Mouse (Mus musculus): ENCODE data around the gene Cox8c. TPM values are rescaled to one million over a fixed set of nuclear protein-coding genes. Genes with fewer than 3 reads are reported as not detected.

Gene Cox8c
- total RNA-seq (2012; rRNA removed), result 0.80 TPM in 1 of 2 replicates, not detected in the other

DNA sequence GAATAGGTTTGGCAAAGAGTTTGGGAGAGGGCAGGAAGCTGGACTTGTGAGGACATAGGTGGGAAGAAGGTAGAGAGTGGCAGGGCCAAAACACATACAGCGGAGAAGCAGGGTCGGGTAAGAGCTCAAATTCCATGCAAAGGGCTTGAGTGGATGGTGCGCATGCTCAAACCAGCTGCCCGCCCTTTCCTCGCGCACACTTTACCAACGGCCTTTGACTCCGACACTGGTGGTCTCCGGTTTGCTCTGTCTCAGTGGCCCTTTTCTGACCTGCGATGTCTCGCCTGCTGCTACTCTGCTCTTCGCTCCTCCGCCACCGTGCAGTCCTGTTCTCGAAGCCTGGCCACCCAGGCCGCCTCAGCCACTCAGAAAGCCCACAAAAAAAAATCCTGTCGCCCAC is at the start of gene Cox8c:
TSS of gene Cox8c (plus strand) at position 226 of the 400 bp plus-strand sequence.
- DNase-seq (ENCODE audit: low read depth, low spot score), result peak; percentile 7
- no peaks in the 10 kb centered on the region for H3K4me1 ChIP-seq (ENCODE audit: control insufficient read depth in 2 of 2, insufficient read depth in 2 of 2, low read length in 2 of 2, poor library complexity in 1 of 2)
- in situ Hi-C loops (cut with MboI; ENCODE audit: low sequenced_read_pairs in 2 of 2, unreplicated experiment in 2 of 2), result no loop called here
- no peaks in the 10 kb centered on the region for H3K36me3 ChIP-seq (ENCODE audit: control insufficient read depth, insufficient read depth, low read length, poor library complexity, severe bottlenecking)
- TF ChIP-seq ZNF384 (IDR thresholded peaks at IDR 0.05; ENCODE audit: low read depth, low read length) (no peak), HCFC1 (IDR thresholded peaks at IDR 0.05; ENCODE audit: borderline replicate concordance, insufficient read depth, low read length) (no peak), CHD2 (IDR thresholded peaks at IDR 0.05; ENCODE audit: low read depth, low read length) (no peak), MAFK (IDR thresholded peaks at IDR 0.05; ENCODE audit: insufficient read depth, low read depth, low read length) (no peak), ZC3H11A (IDR thresholded peaks at IDR 0.05; ENCODE audit: borderline replicate concordance, low read depth, low read length) (no peak)
- H3K4me3 ChIP-seq (ENCODE audit: insufficient read depth in 1 of 2, low read depth in 1 of 2, low read length in 2 of 2, poor library complexity in 1 of 2, severe bottlenecking in 1 of 2), result peak within 1 kb of the TSS; percentile 4 to 23; a peak in 2 of 4 replicates
- H3K9me3 ChIP-seq (ENCODE audit: control insufficient read depth, insufficient read depth, low read depth, low read length), result no peaks in the 10 kb centered on the region
- H3K9ac ChIP-seq (ENCODE audit: insufficient read depth, low read depth, low read length, poor library complexity, severe bottlenecking), result no peak within 1 kb of the TSS
- no peak within 1 kb of the TSS for H3K27ac ChIP-seq (ENCODE audit: insufficient read depth, low read depth, low read length, poor library complexity, severe bottlenecking)

DNA sequence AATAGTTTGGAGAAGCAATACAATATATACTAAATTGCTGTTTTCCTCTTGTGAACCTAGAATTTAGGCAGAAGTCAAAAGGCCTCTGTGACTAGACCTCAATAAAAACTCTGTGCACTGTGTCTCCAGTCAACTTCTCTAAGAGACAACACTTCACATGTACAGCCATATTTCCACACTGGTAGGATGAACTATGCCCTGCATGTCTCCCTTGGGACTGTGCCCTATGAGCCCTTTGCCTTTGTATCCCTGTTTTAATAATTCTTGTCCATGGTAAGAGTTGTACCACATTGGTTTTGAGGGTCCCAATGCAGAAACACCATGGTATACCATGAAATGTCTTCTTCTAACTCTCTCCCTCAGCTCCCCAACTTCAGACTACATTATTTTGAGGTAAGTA is 38.3 kb upstream of the Cox8c start:
- TF ChIP-seq ZC3H11A (IDR thresholded peaks at IDR 0.05; ENCODE audit: borderline replicate concordance, low read depth, low read length), result no peak
- no peak for TF ChIP-seq HCFC1 (IDR thresholded peaks at IDR 0.05; ENCODE audit: borderline replicate concordance, insufficient read depth, low read length)
- no peak for TF ChIP-seq ZNF384 (IDR thresholded peaks at IDR 0.05; ENCODE audit: low read depth, low read length)
- no peak for DNase-seq (ENCODE audit: low read depth, low spot score)
- Histone ChIP-seq H3K36me3 (ENCODE audit: control insufficient read depth, insufficient read depth, low read length, poor library complexity, severe bottlenecking) (no peaks in the 10 kb centered on the region), H3K9me3 (ENCODE audit: control insufficient read depth, insufficient read depth, low read depth, low read length) (no peaks in the 10 kb centered on the region), H3K4me3 (ENCODE audit: insufficient read depth in 1 of 2, low read depth in 1 of 2, low read length in 2 of 2, poor library complexity in 1 of 2, severe bottlenecking in 1 of 2) (no peak overlapping the region), H3K9ac (ENCODE audit: insufficient read depth, low read depth, low read length, poor library complexity, severe bottlenecking) (no peak overlapping the region), H3K27ac (ENCODE audit: insufficient read depth, low read depth, low read length, poor library complexity, severe bottlenecking) (no peak overlapping the region), H3K4me1 (ENCODE audit: control insufficient read depth in 2 of 2, insufficient read depth in 2 of 2, low read length in 2 of 2, poor library complexity in 1 of 2) (no peaks in the 10 kb centered on the region)
- in situ Hi-C loops (cut with MboI; ENCODE audit: low sequenced_read_pairs in 2 of 2, unreplicated experiment in 2 of 2), result no loop called here

DNA sequence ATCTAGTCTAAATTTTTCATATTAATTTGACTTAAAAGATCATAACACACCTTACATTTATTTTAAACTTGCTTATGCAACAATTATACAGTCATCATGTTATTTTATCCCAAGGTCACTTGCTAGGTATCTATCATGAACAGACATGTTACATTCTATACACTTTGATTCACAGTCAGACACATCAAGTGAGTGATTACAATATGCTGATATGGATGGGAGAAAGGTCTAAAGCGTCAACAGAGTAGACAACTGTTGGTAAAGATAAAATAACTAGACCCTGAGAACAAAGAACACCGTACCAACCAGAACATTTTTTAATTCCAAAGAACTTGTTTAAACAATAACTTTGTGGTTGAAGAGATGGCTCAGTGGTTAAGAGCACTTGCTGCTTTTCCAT is 29.3 kb upstream of the Cox8c start:
- Histone ChIP-seq H3K36me3 (ENCODE audit: control insufficient read depth, insufficient read depth, low read length, poor library complexity, severe bottlenecking) (no peaks in the 10 kb centered on the region), H3K9me3 (ENCODE audit: control insufficient read depth, insufficient read depth, low read depth, low read length) (no peaks in the 10 kb centered on the region), H3K9ac (ENCODE audit: insufficient read depth, low read depth, low read length, poor library complexity, severe bottlenecking) (no peak overlapping the region), H3K27ac (ENCODE audit: insufficient read depth, low read depth, low read length, poor library complexity, severe bottlenecking) (no peak overlapping the region), H3K4me3 (ENCODE audit: insufficient read depth in 1 of 2, low read depth in 1 of 2, low read length in 2 of 2, poor library complexity in 1 of 2, severe bottlenecking in 1 of 2) (no peak overlapping the region), H3K4me1 (ENCODE audit: control insufficient read depth in 2 of 2, insufficient read depth in 2 of 2, low read length in 2 of 2, poor library complexity in 1 of 2) (no peaks in the 10 kb centered on the region)
- TF ChIP-seq ZNF384 (IDR thresholded peaks at IDR 0.05; ENCODE audit: low read depth, low read length), result no peak
- TF ChIP-seq HCFC1 (IDR thresholded peaks at IDR 0.05; ENCODE audit: borderline replicate concordance, insufficient read depth, low read length), result no peak
- TF ChIP-seq MAFK (IDR thresholded peaks at IDR 0.05; ENCODE audit: insufficient read depth, low read depth, low read length), result no peak
- TF ChIP-seq CHD2 (IDR thresholded peaks at IDR 0.05; ENCODE audit: low read depth, low read length), result no peak
- TF ChIP-seq ZC3H11A (IDR thresholded peaks at IDR 0.05; ENCODE audit: borderline replicate concordance, low read depth, low read length), result no peak
- in situ Hi-C loops (cut with MboI; ENCODE audit: low sequenced_read_pairs in 2 of 2, unreplicated experiment in 2 of 2), result no loop called here
- no peak for DNase-seq (ENCODE audit: low read depth, low spot score)

DNA sequence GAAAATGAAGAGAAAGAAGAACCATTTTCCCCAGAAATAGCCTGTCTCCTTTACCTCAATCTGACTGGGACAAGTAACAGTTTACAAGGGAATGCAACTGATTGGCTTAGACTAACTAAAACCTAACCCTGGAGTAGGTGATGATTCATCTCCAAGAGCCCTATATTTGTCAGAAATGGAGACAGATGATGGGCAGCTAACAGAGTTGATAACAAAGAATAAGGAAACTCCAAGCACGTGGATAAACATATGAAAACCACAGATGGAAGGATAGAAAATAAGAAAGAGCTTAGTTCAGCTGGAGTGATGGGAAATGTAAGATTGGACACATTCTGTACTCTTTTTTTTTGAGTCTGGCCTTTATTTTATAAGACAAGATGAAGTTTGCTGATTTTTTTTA is 28.6 kb upstream of the Cox8c start:
- no peak for DNase-seq (ENCODE audit: low read depth, low spot score)
- Histone ChIP-seq H3K27ac (ENCODE audit: insufficient read depth, low read depth, low read length, poor library complexity, severe bottlenecking) (no peak overlapping the region), H3K9ac (ENCODE audit: insufficient read depth, low read depth, low read length, poor library complexity, severe bottlenecking) (no peak overlapping the region), H3K36me3 (ENCODE audit: control insufficient read depth, insufficient read depth, low read length, poor library complexity, severe bottlenecking) (no peaks in the 10 kb centered on the region), H3K4me3 (ENCODE audit: insufficient read depth in 1 of 2, low read depth in 1 of 2, low read length in 2 of 2, poor library complexity in 1 of 2, severe bottlenecking in 1 of 2) (no peak overlapping the region), H3K9me3 (ENCODE audit: control insufficient read depth, insufficient read depth, low read depth, low read length) (no peaks in the 10 kb centered on the region), H3K4me1 (ENCODE audit: control insufficient read depth in 2 of 2, insufficient read depth in 2 of 2, low read length in 2 of 2, poor library complexity in 1 of 2) (no peaks in the 10 kb centered on the region)
- TF ChIP-seq CHD2 (IDR thresholded peaks at IDR 0.05; ENCODE audit: low read depth, low read length) (no peak), HCFC1 (IDR thresholded peaks at IDR 0.05; ENCODE audit: borderline replicate concordance, insufficient read depth, low read length) (no peak), ZNF384 (IDR thresholded peaks at IDR 0.05; ENCODE audit: low read depth, low read length) (no peak), ZC3H11A (IDR thresholded peaks at IDR 0.05; ENCODE audit: borderline replicate concordance, low read depth, low read length) (no peak), MAFK (IDR thresholded peaks at IDR 0.05; ENCODE audit: insufficient read depth, low read depth, low read length) (no peak)
- in situ Hi-C loops (cut with MboI; ENCODE audit: low sequenced_read_pairs in 2 of 2, unreplicated experiment in 2 of 2), result no loop called here
